Mouse (Mus musculus) thymus, adult 2 months (tissue): ENCODE data around the gene Phlpp1.

Source experiments
- CTCF ChIP-seq: fragments of 200-500 bp; IDR thresholded peaks from 2 replicates; pipeline ENCODE4 v1.5.1; 2012; ENCODE audit warnings: mild to moderate bottlenecking, control low read depth, low read length, moderate library complexity, borderline replicate concordance; ENCODE audit not compliant: control insufficient read depth, poor library complexity, insufficient read depth; ENCODE audit errors: extremely low read depth
- POLR2A ChIP-seq: fragments of 200-500 bp; IDR thresholded peaks from 2 replicates; pipeline ENCODE4 v1.6.1; 2012; ENCODE audit warnings: mild to moderate bottlenecking, low read length, control low read depth, moderate library complexity; ENCODE audit not compliant: control insufficient read depth, poor library complexity, insufficient read depth; ENCODE audit errors: extremely low read depth

DNA sequence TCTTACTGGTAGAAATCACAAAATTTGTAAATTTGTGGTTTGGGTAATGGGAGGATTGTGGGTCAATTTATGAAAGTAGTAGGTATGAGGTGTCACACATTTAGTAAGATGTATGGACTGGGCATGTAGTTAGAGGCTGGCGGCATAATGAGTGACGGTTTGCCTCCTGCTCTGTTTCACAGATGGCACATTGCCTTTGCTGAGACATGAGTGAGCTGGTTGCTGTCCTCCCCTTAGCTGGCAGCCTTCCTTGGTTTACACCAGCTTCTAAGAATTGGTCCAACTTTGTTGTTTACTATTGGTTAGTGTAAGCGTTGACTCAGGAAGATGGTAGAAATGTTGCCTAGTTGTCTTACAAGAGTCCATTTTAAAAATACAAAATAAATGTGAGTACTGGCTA, 17.2 kb downstream of the Phlpp1 start:
- TF ChIP-seq CTCF, result no peak
- no peak for TF ChIP-seq POLR2A
